Mouse (Mus musculus): Measurements from ENCODE around the gene Plekhb2. TPM values are rescaled to one million over a fixed set of nuclear protein-coding genes. Genes with fewer than 3 reads are reported as not detected.
A peak's percentile ranks its signal among the peaks of the same experiment; 100 is the strongest.

The Plekhb2 gene
- polyA plus RNA-seq, 1 experiment, result 0.08 TPM

DNA sequence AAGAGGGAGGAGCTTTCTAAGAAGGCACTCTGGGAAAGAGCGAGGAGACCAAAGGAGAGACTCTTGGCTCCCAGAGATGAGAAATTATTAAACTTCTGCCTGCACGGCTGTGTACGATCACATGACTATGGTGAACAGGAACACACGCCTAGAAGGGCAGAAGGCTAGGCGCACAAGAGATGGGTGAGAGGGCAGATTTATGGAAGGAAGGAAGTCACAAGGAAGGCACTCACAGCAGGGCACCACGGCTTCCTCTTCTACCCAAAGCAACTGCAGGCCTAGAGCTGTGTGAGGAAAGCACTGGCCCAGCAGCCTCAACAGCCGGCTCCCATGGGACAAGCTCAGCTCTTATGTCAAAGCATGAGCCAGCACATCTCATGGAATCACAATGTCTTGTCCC lies 21.9 kb upstream of the Plekhb2 start:
- no peak for TF ChIP-seq GATA1 (IDR thresholded peaks at IDR 0.05; ENCODE audit: low read length)
- TF ChIP-seq TAL1 (IDR thresholded peaks at IDR 0.05; ENCODE audit: low read length), result no peak
- no peak overlapping the region for H3K4me3 ChIP-seq (replicated peaks)
- H3K4me1 ChIP-seq (ENCODE audit: control insufficient read depth), result peaks cover 4% of the 10 kb centered on the region; the same call in 1 of the 2 replicates
- H3K9me3 ChIP-seq (ENCODE audit: control insufficient read depth, low read length), result no peaks in the 10 kb centered on the region
- peaks cover 92% of the 10 kb centered on the region for H3K36me3 ChIP-seq (ENCODE audit: control insufficient read depth)
- no peaks in the 10 kb centered on the region for H3K27me3 ChIP-seq (ENCODE audit: control insufficient read depth)

DNA sequence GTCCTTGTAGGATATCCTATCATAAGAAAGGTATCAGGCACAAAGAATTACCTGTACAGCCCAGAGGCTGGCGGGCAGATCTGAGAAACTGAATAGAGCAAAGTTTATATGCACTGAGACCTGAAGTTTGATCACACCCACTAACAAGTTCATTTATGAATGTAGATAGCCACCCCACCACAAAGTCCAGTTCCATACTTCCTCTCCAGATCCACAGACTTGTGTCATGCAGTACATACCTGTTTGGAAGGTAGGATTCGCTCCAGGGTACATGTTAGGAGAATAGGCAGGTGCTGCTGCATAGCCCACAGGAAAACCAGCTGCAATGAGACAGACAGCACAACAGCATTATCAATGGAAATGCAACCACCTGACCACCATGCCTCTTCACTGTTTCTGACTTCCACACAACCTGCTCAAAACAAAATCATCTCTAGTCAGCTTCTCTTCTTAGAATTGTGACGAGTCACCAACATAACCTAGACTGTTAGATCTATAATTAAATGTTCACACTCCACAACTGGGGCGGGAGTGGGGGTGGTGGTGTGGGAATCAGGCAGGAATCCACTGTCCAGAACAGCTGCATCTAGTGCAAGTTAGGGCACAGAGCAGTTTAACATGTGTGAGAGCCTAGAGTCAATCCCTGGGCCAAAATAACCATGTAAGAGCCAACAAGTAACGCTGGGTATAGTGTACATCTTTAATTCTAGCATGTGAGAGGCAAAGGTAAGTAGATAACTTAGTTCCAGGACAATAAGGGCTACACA lies 21.1 kb upstream of the Plekhb2 start:
- H3K9me3 ChIP-seq (ENCODE audit: control insufficient read depth, low read length), result no peaks in the 10 kb centered on the region
- peaks cover 91% of the 10 kb centered on the region for H3K36me3 ChIP-seq (ENCODE audit: control insufficient read depth)
- H3K4me3 ChIP-seq (replicated peaks), result no peak overlapping the region
- TF ChIP-seq TAL1 (IDR thresholded peaks at IDR 0.05; ENCODE audit: low read length), result no peak
- TF ChIP-seq GATA1 (IDR thresholded peaks at IDR 0.05; ENCODE audit: low read length), result no peak
- H3K4me1 ChIP-seq (ENCODE audit: control insufficient read depth), result peaks cover 4% of the 10 kb centered on the region; the same call in 1 of the 2 replicates
- H3K27me3 ChIP-seq (ENCODE audit: control insufficient read depth), result no peaks in the 10 kb centered on the region

DNA sequence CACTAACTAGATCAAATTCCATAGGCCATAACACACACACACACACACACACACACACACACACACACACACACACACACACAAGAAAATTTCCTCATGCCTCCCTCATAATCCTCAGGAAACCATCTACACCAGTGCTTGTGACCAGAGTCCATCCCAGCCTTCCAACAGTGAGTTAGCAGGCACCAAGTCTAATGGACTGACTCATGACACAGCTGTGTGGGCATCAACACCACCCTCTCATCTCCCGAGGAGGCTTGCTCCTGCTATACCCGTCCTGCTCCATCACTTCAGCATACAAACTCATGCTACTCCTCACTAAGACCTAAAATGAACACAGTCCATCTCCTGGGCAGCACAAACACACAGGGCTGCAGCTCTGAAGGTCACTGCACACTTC lies 18.8 kb upstream of the Plekhb2 start:
- H3K4me1 ChIP-seq (ENCODE audit: control insufficient read depth), result peaks cover 4% of the 10 kb centered on the region; the same call in 1 of the 2 replicates

DNA sequence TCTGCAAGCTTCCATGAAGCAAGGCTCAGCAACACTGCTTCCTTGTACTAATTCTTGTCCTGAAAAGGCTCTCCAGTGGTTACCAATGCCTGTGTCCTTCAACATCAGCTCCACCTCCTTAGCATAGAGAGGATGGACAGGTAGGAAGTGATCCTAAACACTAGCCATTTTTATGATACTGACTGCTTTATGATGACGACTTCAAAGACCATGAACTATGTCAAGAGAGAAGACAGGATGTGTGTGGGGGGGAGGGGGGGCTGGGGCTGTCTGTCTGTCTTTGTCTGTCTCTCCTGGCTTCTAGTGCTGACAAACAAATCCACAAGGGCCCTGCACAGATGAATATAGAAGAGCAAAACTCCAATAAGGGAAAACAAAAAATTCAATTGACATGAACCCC lies 18.4 kb upstream of the Plekhb2 start:
- Histone ChIP-seq H3K4me3 (replicated peaks) (no peak overlapping the region), H3K4me1 (ENCODE audit: control insufficient read depth) (peaks cover 4% of the 10 kb centered on the region; the same call in 1 of the 2 replicates), H3K36me3 (ENCODE audit: control insufficient read depth) (peaks cover 90% of the 10 kb centered on the region), H3K9me3 (ENCODE audit: control insufficient read depth, low read length) (no peaks in the 10 kb centered on the region), H3K27me3 (ENCODE audit: control insufficient read depth) (no peaks in the 10 kb centered on the region)
- TF ChIP-seq GATA1 (IDR thresholded peaks at IDR 0.05; ENCODE audit: low read length) (no peak), TAL1 (IDR thresholded peaks at IDR 0.05; ENCODE audit: low read length) (no peak)

More for the DNA sequence above, 18.8 kb upstream of the Plekhb2 start:
- Histone ChIP-seq H3K27me3 (ENCODE audit: control insufficient read depth) (no peaks in the 10 kb centered on the region), H3K9me3 (ENCODE audit: control insufficient read depth, low read length) (no peaks in the 10 kb centered on the region), H3K36me3 (ENCODE audit: control insufficient read depth) (peaks cover 90% of the 10 kb centered on the region), H3K4me3 (replicated peaks) (no peak overlapping the region)
- TF ChIP-seq TAL1 (IDR thresholded peaks at IDR 0.05; ENCODE audit: low read length) (no peak), GATA1 (IDR thresholded peaks at IDR 0.05; ENCODE audit: low read length) (no peak)

DNA sequence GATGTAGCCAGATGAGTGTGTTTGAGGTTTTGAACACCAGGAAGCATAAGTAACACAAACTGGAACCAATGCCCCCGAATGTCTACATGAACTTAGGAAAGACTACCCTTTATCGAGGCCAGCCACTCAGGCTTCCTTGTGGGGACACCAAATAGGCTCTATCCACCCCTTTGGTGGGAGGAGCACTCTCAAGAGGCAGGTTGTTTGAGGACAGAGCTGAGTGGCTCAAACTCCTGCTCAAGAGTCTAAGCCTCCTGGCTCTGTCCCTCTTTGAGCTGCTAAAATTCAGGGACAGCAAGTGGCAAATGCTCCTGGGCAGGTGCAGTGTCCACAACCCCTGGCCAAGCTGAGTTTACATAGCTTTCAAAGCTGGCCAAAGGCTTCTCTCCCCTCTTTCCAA lies 14.9 kb upstream of the Plekhb2 start:
- H3K4me3 ChIP-seq (replicated peaks), result no peak overlapping the region
- peaks cover 19% of the 10 kb centered on the region for H3K4me1 ChIP-seq (ENCODE audit: control insufficient read depth)
- peaks cover 82% of the 10 kb centered on the region for H3K36me3 ChIP-seq (ENCODE audit: control insufficient read depth)
- no peaks in the 10 kb centered on the region for H3K27me3 ChIP-seq (ENCODE audit: control insufficient read depth)
- TF ChIP-seq GATA1 (IDR thresholded peaks at IDR 0.05; ENCODE audit: low read length), result no peak
- TF ChIP-seq TAL1 (IDR thresholded peaks at IDR 0.05; ENCODE audit: low read length), result no peak
- no peaks in the 10 kb centered on the region for H3K9me3 ChIP-seq (ENCODE audit: control insufficient read depth, low read length)

DNA sequence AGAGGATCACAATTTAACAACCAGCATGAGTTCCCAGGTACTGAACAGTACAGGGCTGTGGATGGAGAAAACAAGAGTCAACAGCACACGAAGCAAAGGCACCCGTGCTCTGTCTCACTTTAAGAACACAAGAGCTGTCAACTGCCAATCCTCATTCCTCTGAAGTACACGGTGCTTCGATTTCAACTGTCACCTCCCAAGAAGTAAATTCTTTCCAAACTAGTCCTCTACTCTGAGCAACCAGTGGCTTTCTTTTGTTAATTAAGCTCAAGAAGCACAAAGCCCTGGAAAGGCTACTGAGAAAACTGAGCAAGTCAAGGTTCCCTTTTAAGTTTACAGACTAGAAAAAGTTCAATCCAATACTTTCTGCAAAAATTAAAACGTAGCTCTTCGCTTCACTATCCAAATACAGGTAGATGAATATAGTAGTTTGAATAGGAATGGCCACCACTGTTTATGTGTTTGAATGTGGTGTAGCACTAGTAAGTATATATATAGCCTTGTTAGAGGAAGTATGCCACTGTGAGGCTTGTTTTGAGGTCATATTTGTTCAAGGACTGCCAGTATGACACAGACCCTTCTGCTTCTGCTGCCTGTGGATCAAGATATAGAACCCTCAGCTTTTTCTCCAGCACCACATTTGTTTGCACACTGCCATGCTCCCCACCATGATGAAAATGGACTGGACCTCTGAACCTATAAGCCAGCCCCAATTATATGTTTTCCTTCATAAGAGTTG lies 11.7 kb upstream of the Plekhb2 start:
- peaks cover 38% of the 10 kb centered on the region for H3K4me1 ChIP-seq (ENCODE audit: control insufficient read depth)
- peaks cover 56% of the 10 kb centered on the region for H3K36me3 ChIP-seq (ENCODE audit: control insufficient read depth)
- no peaks in the 10 kb centered on the region for H3K27me3 ChIP-seq (ENCODE audit: control insufficient read depth)
- no peaks in the 10 kb centered on the region for H3K9me3 ChIP-seq (ENCODE audit: control insufficient read depth, low read length)
- TF ChIP-seq GATA1 (IDR thresholded peaks at IDR 0.05; ENCODE audit: low read length), result no peak
- no peak for TF ChIP-seq TAL1 (IDR thresholded peaks at IDR 0.05; ENCODE audit: low read length)
- no peak overlapping the region for H3K4me3 ChIP-seq (replicated peaks)

DNA sequence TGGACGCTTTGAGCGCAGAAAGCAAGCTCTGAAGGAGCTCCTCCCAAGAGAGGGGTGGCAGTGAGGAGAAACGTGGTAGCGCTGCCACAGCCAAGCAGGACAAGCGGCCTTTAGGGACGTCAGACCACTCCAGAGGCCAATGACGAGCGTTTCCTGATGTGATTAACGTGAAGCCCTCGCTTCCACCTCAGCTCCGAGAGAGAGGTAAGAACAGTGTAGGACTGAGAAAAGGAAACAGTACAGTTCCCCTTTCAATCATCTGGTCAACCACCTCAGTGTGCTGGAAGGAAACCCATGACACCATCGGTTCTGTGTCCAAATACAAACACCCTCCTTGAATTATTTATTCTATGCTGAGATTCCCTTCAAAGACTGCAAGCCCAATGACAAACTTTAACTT lies 10.5 kb upstream of the Plekhb2 start:
- Histone ChIP-seq H3K4me1 (ENCODE audit: control insufficient read depth) (peaks cover 49% of the 10 kb centered on the region), H3K4me3 (replicated peaks) (no peak overlapping the region), H3K36me3 (ENCODE audit: control insufficient read depth) (peaks cover 46% of the 10 kb centered on the region), H3K27me3 (ENCODE audit: control insufficient read depth) (no peaks in the 10 kb centered on the region), H3K9me3 (ENCODE audit: control insufficient read depth, low read length) (no peaks in the 10 kb centered on the region)
- TF ChIP-seq TAL1 (IDR thresholded peaks at IDR 0.05; ENCODE audit: low read length), result no peak
- TF ChIP-seq GATA1 (IDR thresholded peaks at IDR 0.05; ENCODE audit: low read length), result no peak

DNA sequence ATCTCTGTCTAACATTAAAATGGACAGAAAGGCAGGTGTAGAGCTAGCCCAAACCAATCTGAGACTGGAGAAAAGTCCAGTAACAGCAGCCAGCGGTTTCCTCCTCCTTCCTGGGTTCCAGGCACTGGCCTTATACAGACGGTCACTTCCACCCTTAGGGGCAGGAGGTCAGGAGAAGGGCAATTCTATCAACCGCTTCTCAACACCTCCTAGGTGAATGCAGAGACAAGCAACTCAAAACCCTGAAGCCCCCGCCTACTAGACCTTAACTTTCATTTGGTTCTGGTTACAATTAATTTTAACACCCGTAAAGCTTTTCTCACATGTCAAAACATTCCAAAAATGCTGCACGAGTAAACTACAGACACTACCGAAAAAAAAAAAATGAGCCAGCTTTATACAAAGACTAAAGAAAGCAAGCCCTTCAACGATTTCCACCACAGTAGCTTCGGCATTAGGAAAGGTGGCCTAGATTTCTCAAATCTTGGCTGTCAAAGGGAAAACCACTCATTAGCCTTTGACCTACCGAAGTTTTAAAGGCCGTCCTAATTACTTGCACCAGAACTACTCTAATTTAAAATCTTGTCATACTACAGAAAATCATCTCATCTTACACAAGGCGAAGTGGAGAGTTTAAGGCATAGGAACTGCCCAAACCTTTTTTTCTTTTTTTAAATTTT lies 7.9 kb upstream of the Plekhb2 start:
- Histone ChIP-seq H3K4me1 (ENCODE audit: control insufficient read depth) (peaks cover 49% of the 10 kb centered on the region), H3K4me3 (replicated peaks) (peak overlapping the region; percentile 86), H3K36me3 (ENCODE audit: control insufficient read depth) (peaks cover 21% of the 10 kb centered on the region), H3K9me3 (ENCODE audit: control insufficient read depth, low read length) (no peaks in the 10 kb centered on the region), H3K27me3 (ENCODE audit: control insufficient read depth) (no peaks in the 10 kb centered on the region)
- TF ChIP-seq GATA1 (IDR thresholded peaks at IDR 0.05; ENCODE audit: low read length) (no peak), TAL1 (IDR thresholded peaks at IDR 0.05; ENCODE audit: low read length) (no peak)

DNA sequence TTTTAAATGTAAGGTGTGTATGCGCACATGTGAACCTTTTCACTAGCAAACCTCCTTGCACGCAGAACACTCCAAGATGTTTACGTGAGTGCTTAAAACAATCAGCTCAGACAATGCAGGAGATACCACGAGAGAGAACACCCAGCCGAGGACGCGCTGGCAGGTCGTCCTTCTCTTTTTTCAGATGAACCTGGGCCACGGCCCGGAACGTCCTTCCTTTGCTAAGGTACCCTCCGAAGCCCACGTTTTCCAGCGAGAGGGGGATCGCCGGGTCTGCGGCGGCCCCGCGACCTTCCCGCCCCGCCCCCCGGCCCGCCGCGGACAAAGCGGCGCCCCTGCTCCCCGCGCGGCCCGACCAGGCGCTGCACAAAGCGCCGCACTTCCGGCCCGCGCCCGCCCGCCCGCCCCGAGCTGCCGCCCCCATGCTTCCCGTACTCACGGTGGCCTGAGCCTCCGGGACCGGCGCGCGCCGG lies 7.4 kb upstream of the Plekhb2 start:
- Histone ChIP-seq H3K4me3 (replicated peaks) (peak overlapping the region; percentile 86), H3K9me3 (ENCODE audit: control insufficient read depth, low read length) (no peaks in the 10 kb centered on the region), H3K27me3 (ENCODE audit: control insufficient read depth) (no peaks in the 10 kb centered on the region), H3K4me1 (ENCODE audit: control insufficient read depth) (peaks cover 47% of the 10 kb centered on the region), H3K36me3 (ENCODE audit: control insufficient read depth) (peaks cover 16% of the 10 kb centered on the region)
- TF ChIP-seq TAL1 (IDR thresholded peaks at IDR 0.05; ENCODE audit: low read length), result no peak
- no peak for TF ChIP-seq GATA1 (IDR thresholded peaks at IDR 0.05; ENCODE audit: low read length)

Measured in erythroblast, embryonic 14.5 days (primary cell).